Mouse (Mus musculus) MEL (cell line): ENCODE measurements around the gene Dcp1a. TPM values are rescaled to one million over a fixed set of nuclear protein-coding genes. Genes with fewer than 3 reads are reported as not detected.

Experiments used
- DNase-seq: peaks from one replicate; pipeline ENCODE4 v3.0.0; 2011; ENCODE audit warnings: low read depth, low spot score
- H3K27ac ChIP-seq: 2 replicates; pipeline ENCODE4 v1.5.1; 2012; ENCODE audit warnings: low read depth, mild to moderate bottlenecking, control low read depth, low read length, moderate library complexity; ENCODE audit not compliant: control insufficient read depth
- H3K27me3 ChIP-seq, 2 experiments: fragments of 150-350 bp in 1 of 2; sonication (generic) in 1 of 2; 2 replicates each; pipeline ENCODE4 v1.6.1; 2012; ENCODE audit warnings: low read length in 2 of 2, mild to moderate bottlenecking in 2 of 2, improper control_type of control experiment in 1 of 2, moderate library complexity in 1 of 2; ENCODE audit not compliant: insufficient read depth in 2 of 2, control insufficient read depth in 1 of 2
- H3K36me3 ChIP-seq, 2 experiments: 2 replicates each; pipeline ENCODE4 v1.6.1; 2012 to 2014; ENCODE audit warnings: low read length in 2 of 2, improper control_type of control experiment in 1 of 2, inconsistent platforms in 1 of 2, mild to moderate bottlenecking in 1 of 2; ENCODE audit not compliant: insufficient read depth in 2 of 2, control insufficient read depth in 1 of 2
- H3K4me1 ChIP-seq, 2 experiments: fragments of 150-350 bp in 1 of 2; sonication (generic) in 1 of 2; 2 replicates each; pipeline ENCODE4 v1.6.1; 2012; ENCODE audit warnings: low read length in 2 of 2, improper control_type of control experiment in 1 of 2, mild to moderate bottlenecking in 1 of 2; ENCODE audit not compliant: insufficient read depth in 2 of 2, control insufficient read depth in 1 of 2
- H3K4me3 ChIP-seq, 2 experiments: fragments of 150-350 bp in 1 of 2; sonication (generic) in 1 of 2; 2 replicates each; pipeline ENCODE4 v1.5.1; 2012; ENCODE audit warnings: low read depth in 2 of 2, low read length in 2 of 2, mild to moderate bottlenecking in 2 of 2, moderate library complexity in 2 of 2, control low read depth in 1 of 2, improper control_type of control experiment in 1 of 2; ENCODE audit not compliant: control insufficient read depth in 1 of 2, insufficient read depth in 1 of 2
- H3K79me2 ChIP-seq: 2 replicates; pipeline ENCODE4 v1.6.1; 2012; ENCODE audit warnings: mild to moderate bottlenecking, low read length, moderate library complexity; ENCODE audit not compliant: control insufficient read depth, poor library complexity, insufficient read depth
- H3K9ac ChIP-seq: 2 replicates; pipeline ENCODE4 v1.6.1; 2012; ENCODE audit warnings: low read depth, mild to moderate bottlenecking, control low read depth, low read length, moderate library complexity; ENCODE audit not compliant: control insufficient read depth, poor library complexity, severe bottlenecking
- H3K9me3 ChIP-seq: fragments of 150-350 bp; sonication (generic); replicated peaks from 2 replicates; pipeline ENCODE4 v1.6.1; 2012; ENCODE audit warnings: mild to moderate bottlenecking, low read length, improper control_type of control experiment, moderate library complexity; ENCODE audit not compliant: insufficient read depth
- BHLHE40 ChIP-seq: IDR thresholded peaks from 2 replicates; pipeline ENCODE4 v1.6.1; 2012; ENCODE audit warnings: low read depth, mild to moderate bottlenecking, inconsistent platforms, low read length, improper control_type of control experiment, borderline replicate concordance
- CHD1 ChIP-seq: IDR thresholded peaks from 2 replicates; pipeline ENCODE4 v1.6.1; 2012; ENCODE audit warnings: low read depth, mild to moderate bottlenecking, inconsistent platforms, low read length, improper control_type of control experiment
- CHD2 ChIP-seq: IDR thresholded peaks from 2 replicates; pipeline ENCODE4 v1.6.1; 2011; ENCODE audit warnings: low read length, improper control_type of control experiment
- CTCF ChIP-seq, 3 experiments: IDR thresholded peaks in 2 of 3; conservative IDR thresholded peaks in 1 of 3; 2 replicates each; pipeline ENCODE4 v1.5.1; 2011 to 2012; ENCODE audit warnings: low read length in 3 of 3, low read depth in 2 of 3, mild to moderate bottlenecking in 2 of 3, improper control_type of control experiment in 1 of 3, inconsistent platforms in 1 of 3, mixed read lengths in 1 of 3, moderate library complexity in 1 of 3; ENCODE audit not compliant: control insufficient read depth in 1 of 3, insufficient read depth in 1 of 3, poor library complexity in 1 of 3, severe bottlenecking in 1 of 3
- E2F4 ChIP-seq: IDR thresholded peaks from 2 replicates; pipeline ENCODE4 v1.6.1; 2011; ENCODE audit warnings: low read depth, low read length, improper control_type of control experiment, borderline replicate concordance
- ETS1 ChIP-seq: IDR thresholded peaks from 2 replicates; pipeline ENCODE4 v1.6.1; 2012; ENCODE audit warnings: low read depth, mild to moderate bottlenecking, inconsistent platforms, low read length, improper control_type of control experiment, moderate library complexity
- GATA1 ChIP-seq: IDR thresholded peaks from 2 replicates; pipeline ENCODE4 v1.6.1; 2011; ENCODE audit warnings: low read depth, low read length, improper control_type of control experiment
- HCFC1 ChIP-seq: IDR thresholded peaks from 2 replicates; pipeline ENCODE4 v1.6.1; 2012; ENCODE audit warnings: low read depth, mild to moderate bottlenecking, inconsistent platforms, low read length, improper control_type of control experiment, moderate library complexity
- KAT2A ChIP-seq: conservative IDR thresholded peaks from 2 replicates; pipeline ENCODE4 v1.6.1; 2012; ENCODE audit warnings: low read depth, low read length, improper control_type of control experiment, inconsistent platforms
- MAFK ChIP-seq: IDR thresholded peaks from 2 replicates; pipeline ENCODE4 v1.6.1; 2011; ENCODE audit warnings: low read depth, mild to moderate bottlenecking, low read length, improper control_type of control experiment, borderline replicate concordance
- MAX ChIP-seq: IDR thresholded peaks from 2 replicates; pipeline ENCODE4 v1.6.1; 2011; ENCODE audit warnings: low read length, improper control_type of control experiment
- MAZ ChIP-seq: IDR thresholded peaks from 2 replicates; pipeline ENCODE4 v1.6.1; 2012; ENCODE audit warnings: low read depth, mild to moderate bottlenecking, inconsistent platforms, low read length, improper control_type of control experiment
- MXI1 ChIP-seq: IDR thresholded peaks from 2 replicates; pipeline ENCODE4 v1.6.1; 2011; ENCODE audit warnings: mild to moderate bottlenecking, low read depth, low read length, improper control_type of control experiment
- MYC ChIP-seq: IDR thresholded peaks from 2 replicates; pipeline ENCODE4 v1.6.1; 2011; ENCODE audit warnings: low read depth, mild to moderate bottlenecking, low read length, improper control_type of control experiment, moderate library complexity
- NELFE ChIP-seq: IDR thresholded peaks from 2 replicates; pipeline ENCODE4 v1.6.1; 2011; ENCODE audit warnings: low read depth, low read length, improper control_type of control experiment
- NRF1 ChIP-seq: IDR thresholded peaks from 2 replicates; pipeline ENCODE4 v1.6.1; 2014; ENCODE audit warnings: low read depth, mild to moderate bottlenecking, inconsistent platforms, low read length, improper control_type of control experiment, moderate library complexity; ENCODE audit not compliant: poor library complexity, insufficient read depth, severe bottlenecking
- POLR2A ChIP-seq, 2 experiments: IDR thresholded peaks; 2 replicates each; pipeline ENCODE4 v1.6.1; 2011 to 2012; ENCODE audit warnings: low read length in 2 of 2, mild to moderate bottlenecking in 2 of 2, control low read depth in 1 of 2, improper control_type of control experiment in 1 of 2, low read depth in 1 of 2, moderate library complexity in 1 of 2; ENCODE audit not compliant: control insufficient read depth in 1 of 2, insufficient read depth in 1 of 2, poor library complexity in 1 of 2
- POLR2AphosphoS2 ChIP-seq: IDR thresholded peaks from 2 replicates; pipeline ENCODE4 v1.6.1; 2011; ENCODE audit warnings: low read length, improper control_type of control experiment
- POLR2AphosphoS5 ChIP-seq: IDR thresholded peaks from 2 replicates; pipeline ENCODE4 v1.6.1; 2012; ENCODE audit warnings: low read depth, borderline replicate concordance, mild to moderate bottlenecking, inconsistent platforms, low read length, moderate library complexity, mixed read lengths
- RCOR1 ChIP-seq: IDR thresholded peaks from 2 replicates; pipeline ENCODE4 v1.6.1; 2012; ENCODE audit warnings: low read depth, mild to moderate bottlenecking, inconsistent platforms, low read length, improper control_type of control experiment
- SIN3A ChIP-seq: IDR thresholded peaks from 2 replicates; pipeline ENCODE4 v1.6.1; 2012; ENCODE audit warnings: low read length, improper control_type of control experiment, inconsistent platforms
- TBP ChIP-seq: IDR thresholded peaks from 2 replicates; pipeline ENCODE4 v1.8.0; 2011; ENCODE audit warnings: low read depth, low read length, improper control_type of control experiment
- TCF12 ChIP-seq: IDR thresholded peaks from 2 replicates; pipeline ENCODE4 v1.6.1; 2014; ENCODE audit warnings: low read depth, mild to moderate bottlenecking, inconsistent platforms, low read length, improper control_type of control experiment, moderate library complexity
- UBTF ChIP-seq: IDR thresholded peaks from 2 replicates; pipeline ENCODE4 v1.6.1; 2012; ENCODE audit warnings: low read depth, mild to moderate bottlenecking, inconsistent platforms, low read length, improper control_type of control experiment, moderate library complexity, borderline replicate concordance; ENCODE audit not compliant: insufficient read depth
- USF1 ChIP-seq: IDR thresholded peaks from 2 replicates; pipeline ENCODE4 v1.6.1; 2014; ENCODE audit warnings: low read depth, mild to moderate bottlenecking, inconsistent platforms, low read length, improper control_type of control experiment, moderate library complexity
- USF2 ChIP-seq, 2 experiments: IDR thresholded peaks; 2 replicates each; pipeline ENCODE4 v1.6.1; 2011 to 2012; ENCODE audit warnings: improper control_type of control experiment in 2 of 2, low read length in 2 of 2, borderline replicate concordance in 1 of 2, inconsistent platforms in 1 of 2, low read depth in 1 of 2, mild to moderate bottlenecking in 1 of 2; ENCODE audit not compliant: insufficient read depth in 1 of 2
- ZKSCAN1 ChIP-seq: IDR thresholded peaks from 2 replicates; pipeline ENCODE4 v1.6.1; 2012; ENCODE audit warnings: low read depth, mild to moderate bottlenecking, inconsistent platforms, low read length, improper control_type of control experiment, moderate library complexity
- ZMIZ1 ChIP-seq: IDR thresholded peaks from 2 replicates; pipeline ENCODE4 v1.6.1; 2012; ENCODE audit warnings: low read depth, mild to moderate bottlenecking, inconsistent platforms, low read length, improper control_type of control experiment, moderate library complexity
- polyA plus RNA-seq, 2 experiments: library from polyadenylated mRNA; stranded (reverse) in 1 of 2; unstranded in 1 of 2; fragments of >175 nt in 1 of 2; fragments of >200 nt in 1 of 2; gene quantifications; 2 replicates each; pipeline versions ENCODE4 v1.2.1 to v1.2.4; 2012; ENCODE audit warnings: low replicate concordance in 2 of 2, low read depth in 1 of 2; ENCODE audit not compliant: insufficient read length in 2 of 2, insufficient read depth in 1 of 2, missing spikeins in 1 of 2
- total RNA-seq: library from RNA; depleted of rRNA; stranded (reverse); fragments of 300-350 nt; gene quantifications from 2 replicates; pipeline ENCODE4 v1.2.3, GENCODE M21; 2012

The Dcp1a gene
- total and polyA plus RNA-seq, 3 experiments: 21.4 to 31.4 TPM; not detected in 1

- H3K4me1 ChIP-seq: peaks cover 36 to 44% of the 10 kb centered on the region in 2 experiments
- no peaks in the 10 kb centered on the region for H3K9me3 ChIP-seq
- H3K9ac ChIP-seq: peak overlapping the region; percentile 52
- H3K27ac ChIP-seq: peak overlapping the region; percentile 88
- TF ChIP-seq NELFE: no peak
- TF ChIP-seq MAFK: no peak
- TF ChIP-seq USF1: peak; percentile 82
- TF ChIP-seq ZMIZ1: no peak
- no peak for TF ChIP-seq GATA1
- TF ChIP-seq USF2 (IDR thresholded peaks at IDR 0.05; ENCODE audit: borderline replicate concordance in 1 of 2, insufficient read depth in 1 of 2, low read depth in 1 of 2, low read length in 2 of 2): 0 out of 4 replicates have a peak, but pooled peaks of 1 of the 2 experiments have one; percentile 29
- TF ChIP-seq MXI1: no peak; the same call in 1 of the 2 replicates
- no peak for TF ChIP-seq ZKSCAN1
- no peak for TF ChIP-seq NRF1
- TF ChIP-seq POLR2AphosphoS2: no peak
- no peak for TF ChIP-seq E2F4
- TF ChIP-seq MYC: no peak; the same call in 1 of the 2 replicates
- TF ChIP-seq MAX: peak; percentile 72
- TF ChIP-seq CHD1: no peak
- TF ChIP-seq POLR2AphosphoS5: no peak
- TF ChIP-seq TBP: peak; percentile 5; the same call in 1 of the 2 replicates
- TF ChIP-seq CHD2: no peak
- TF ChIP-seq, all 39 proteins: peak for 4
- DNase-seq: peak; percentile 63
- no peaks in the 10 kb centered on the region for H3K27me3 ChIP-seq
- 0 out of 4 replicates have a peak overlapping the region, but pooled peaks of 1 of the 2 experiments have one; percentile 1 for H3K4me3 ChIP-seq
- H3K36me3 ChIP-seq: peaks cover 17 to 42% of the 10 kb centered on the region in 2 experiments
- no peaks in the 10 kb centered on the region; the same call in 1 of the 2 replicates for H3K79me2 ChIP-seq
Observed at GRCm38 (mm10) chr14:30575791-30576190, 96.5 kb downstream of the Dcp1a start.

- Histone ChIP-seq H3K27me3 (no peaks in the 10 kb centered on the region), H3K4me1 (peaks cover 36 to 46% of the 10 kb centered on the region in 2 experiments), H3K4me3 (peak overlapping the region in 1 of 2 experiments; percentile 25; a peak in 2 of 4 replicates), H3K36me3 (peaks cover 13 to 42% of the 10 kb centered on the region in 2 experiments), H3K9me3 (no peaks in the 10 kb centered on the region), H3K79me2 (no peaks in the 10 kb centered on the region; the same call in 1 of the 2 replicates), H3K27ac (peak overlapping the region; percentile 88), H3K9ac (peak overlapping the region; percentile 52)
- DNase-seq: peak; percentile 86
- peak; percentile 44; the same call in 1 of the 2 replicates for TF ChIP-seq POLR2AphosphoS2
- TF ChIP-seq TCF12: no peak
- TF ChIP-seq UBTF: no peak
- TF ChIP-seq MAX: peak; percentile 83
- TF ChIP-seq MAZ: no peak
- TF ChIP-seq KAT2A: no peak; the same call in 1 of the 2 replicates
- peak; percentile 87 for TF ChIP-seq MXI1
- 0 out of 2 replicates have a peak, but pooled peaks have one; percentile 11 for TF ChIP-seq GATA1
- TF ChIP-seq CTCF (IDR thresholded peaks at IDR 0.05 in 2 of 3, conservative IDR thresholded peaks at IDR 0.05 in 1 of 3; ENCODE audit: control insufficient read depth in 1 of 3, insufficient read depth in 1 of 3, low read depth in 2 of 3, low read length in 3 of 3, poor library complexity in 1 of 3, severe bottlenecking in 1 of 3): no peak
- peak; percentile 74 for TF ChIP-seq ETS1
- TF ChIP-seq POLR2A (IDR thresholded peaks at IDR 0.05; ENCODE audit: control insufficient read depth in 1 of 2, insufficient read depth in 1 of 2, low read depth in 1 of 2, low read length in 2 of 2, poor library complexity in 1 of 2): peak in 1 of 2 experiments; percentile 46; a peak in 1 of 4 replicates
- no peak for TF ChIP-seq ZKSCAN1
- 0 out of 2 replicates have a peak, but pooled peaks have one; percentile 31 for TF ChIP-seq USF1
- no peak for TF ChIP-seq E2F4
- no peak for TF ChIP-seq RCOR1
- TF ChIP-seq NRF1: no peak
- TF ChIP-seq ZMIZ1: peak; percentile 30; the same call in 1 of the 2 replicates
- peak; percentile 83; the same call in 1 of the 2 replicates for TF ChIP-seq MYC
- TF ChIP-seq BHLHE40: no peak
- TF ChIP-seq HCFC1: peak; percentile 67
- TF ChIP-seq SIN3A: peak; percentile 95
Observed at GRCm38 (mm10) chr14:30576260-30576659, 96.9 kb downstream of the Dcp1a start.
